Mouse (Mus musculus) NIH3T3 (cell line): ENCODE measurements around the gene Dapp1.
A peak's percentile ranks its signal among the peaks of the same experiment; 100 is the strongest.

Source experiments
- DNase-seq: peaks from one replicate; pipeline ENCODE4 v3.0.0-alpha.2; 2012; ENCODE audit warnings: low read depth

Dapp1 gene

DNA sequence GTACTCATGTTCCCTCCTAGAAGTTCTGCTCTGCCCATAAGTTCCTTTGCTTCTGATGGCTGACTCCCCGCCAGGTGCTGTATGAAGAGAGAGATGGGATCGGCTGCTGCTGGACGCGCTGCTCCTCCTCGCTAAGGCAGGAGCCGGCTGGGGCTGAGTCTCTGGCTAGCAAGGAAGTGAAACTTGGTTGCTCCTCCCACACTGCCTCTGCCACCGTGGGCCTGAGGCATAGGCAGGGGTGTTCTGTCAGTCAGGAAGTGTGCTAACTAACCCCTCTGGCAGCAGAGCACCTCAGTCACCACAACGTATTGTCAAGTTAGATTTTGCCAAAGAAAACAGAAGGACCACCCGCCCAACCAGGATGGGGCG lies at the start of gene Dapp1:
Dapp1 (minus strand) TSS at position 164 of the 369 bp plus-strand sequence.
- peak; percentile 81 for DNase-seq

DNA sequence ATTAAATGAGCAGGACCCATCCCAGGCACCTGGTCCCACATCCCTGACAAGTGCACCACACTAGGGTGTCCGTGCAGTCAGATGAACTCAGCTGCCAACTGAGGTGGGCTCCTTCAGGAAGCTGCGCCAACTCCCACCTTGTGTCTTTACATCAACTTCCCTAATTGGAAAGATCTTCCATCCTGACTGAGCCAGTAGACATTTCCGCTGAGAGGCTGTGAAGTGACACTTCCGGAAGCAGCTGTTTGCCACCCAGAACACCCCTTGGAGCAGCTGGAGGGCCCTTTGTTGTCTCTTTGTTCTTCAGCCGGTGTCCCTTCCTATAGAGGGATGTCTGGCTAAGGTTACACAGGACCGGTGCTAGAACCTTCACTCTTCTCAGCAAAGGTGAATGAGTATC lies 49.2 kb upstream of the Dapp1 start:
- no peak for DNase-seq

DNA sequence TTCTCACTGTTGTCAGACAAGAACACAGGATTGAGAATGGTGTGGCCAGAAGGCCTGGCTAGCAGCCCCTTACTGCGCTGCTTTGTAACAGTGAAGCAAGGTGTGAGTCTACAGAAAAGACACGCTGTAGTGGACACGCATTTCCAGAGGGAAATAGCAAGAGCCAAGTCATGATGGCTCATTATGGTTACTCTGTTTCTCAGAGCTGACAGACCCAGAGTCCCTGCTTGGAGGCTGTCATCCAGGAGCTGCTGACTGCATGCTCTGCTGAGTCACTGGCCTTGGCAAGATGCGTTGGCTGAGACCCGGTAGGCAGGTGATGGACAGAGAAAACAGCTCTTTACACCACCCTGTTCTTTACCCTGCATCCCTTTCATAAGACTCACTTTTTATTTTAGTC lies 48.0 kb upstream of the Dapp1 start:
- peak; percentile 68 for DNase-seq

DNA sequence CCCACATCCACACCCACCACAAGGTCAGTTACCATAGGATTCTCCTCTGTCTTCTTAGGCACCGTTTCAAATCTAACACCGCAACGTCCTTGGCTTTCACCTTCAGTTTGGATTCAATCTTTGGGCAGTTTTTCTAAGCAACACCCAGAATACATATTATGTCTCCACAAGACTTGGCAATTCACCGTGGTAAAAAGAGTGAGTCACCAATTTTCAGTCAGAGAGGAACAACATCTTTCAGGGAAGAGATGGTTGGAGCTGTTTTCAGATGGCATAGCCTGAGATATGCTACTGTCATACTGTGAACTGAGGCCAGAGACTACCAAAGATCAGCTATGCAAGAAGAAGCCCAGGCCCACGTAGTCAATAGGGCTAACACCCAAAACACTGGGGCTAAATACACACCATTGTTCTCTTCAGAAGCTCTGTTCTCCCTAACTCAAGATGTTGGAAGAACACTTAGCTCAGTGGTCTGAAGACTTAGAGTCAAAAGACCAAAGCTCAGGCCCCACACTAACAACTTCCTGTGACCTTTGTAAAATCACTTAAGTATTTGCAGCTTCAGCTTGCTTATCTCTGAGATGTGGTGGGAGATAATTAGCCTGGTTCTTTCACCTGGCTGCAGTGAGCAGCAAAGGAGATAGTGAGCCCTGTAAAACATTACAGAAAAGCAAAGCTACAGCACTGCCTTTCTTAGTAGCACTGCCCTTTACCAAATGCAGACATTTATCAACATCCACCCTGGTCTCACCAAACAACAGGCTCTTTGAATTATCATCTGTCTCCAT lies 46.4 kb upstream of the Dapp1 start:
- DNase-seq: peak; percentile 74

DNA sequence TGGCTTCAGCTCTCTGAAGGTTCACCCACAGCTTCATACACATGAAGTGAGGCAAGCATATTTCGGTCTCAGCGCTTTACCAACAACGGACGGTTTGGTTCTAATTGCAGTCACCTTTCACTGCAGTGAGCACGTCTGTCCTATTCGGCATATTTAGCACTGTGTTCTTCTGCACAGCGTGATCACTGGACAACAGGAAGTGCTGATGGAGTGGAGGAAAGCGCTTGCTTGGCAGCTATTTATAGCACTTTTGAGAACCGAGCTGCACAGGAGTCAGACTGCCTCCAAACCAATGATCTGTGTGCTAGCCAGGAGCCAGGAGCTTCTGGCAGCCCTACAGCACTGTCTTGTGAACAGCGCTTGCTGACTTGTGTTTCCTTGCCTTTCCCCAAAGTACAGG lies 44.9 kb upstream of the Dapp1 start:
- no peak for DNase-seq

- DNase-seq: no peak
These were observed 41.3 kb upstream of the Dapp1 start for GRCm38 (mm10) chr3:138022651-138023050.

- DNase-seq: no peak
These were observed 40.7 kb upstream of the Dapp1 start for GRCm38 (mm10) chr3:138022003-138022402.

DNA sequence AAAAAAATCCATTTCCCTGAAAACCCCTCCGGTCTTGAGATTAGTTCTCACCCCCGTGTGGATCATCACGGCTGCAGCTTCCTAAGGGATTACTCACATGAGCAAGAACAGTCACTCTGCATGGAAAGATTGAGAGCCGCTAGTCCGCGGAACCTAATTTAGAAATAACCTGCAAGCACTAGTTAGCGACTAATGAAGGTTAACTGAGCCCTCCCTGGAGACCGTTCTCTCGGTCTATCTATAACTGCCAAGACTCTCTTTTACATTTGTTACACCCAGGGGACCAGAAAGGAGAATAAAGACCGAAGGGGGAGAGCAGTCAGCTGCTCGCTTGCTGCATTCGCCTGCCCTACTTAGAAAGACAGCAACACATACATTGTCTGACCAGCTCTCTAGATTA lies 35.5 kb upstream of the Dapp1 start:
- DNase-seq: no peak

DNA sequence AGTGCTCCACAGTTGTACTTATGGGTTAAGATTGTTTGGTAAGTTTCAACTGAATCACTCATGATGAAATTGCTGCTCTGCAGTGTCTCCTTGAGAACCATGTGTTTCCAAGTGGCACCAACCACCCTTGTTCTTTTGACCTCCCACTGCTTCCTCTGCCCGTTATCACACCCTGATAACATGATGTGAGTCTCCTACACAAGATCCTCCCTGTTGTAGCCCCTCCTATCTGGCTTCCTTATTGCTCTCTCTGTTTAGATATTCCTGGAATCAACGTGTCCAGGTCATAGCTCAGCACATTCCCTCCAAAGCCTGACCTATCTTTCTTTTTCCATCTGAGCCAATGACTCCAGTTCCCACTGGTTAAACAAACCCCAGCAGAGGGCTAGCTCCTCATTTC lies 33.4 kb upstream of the Dapp1 start:
- no peak for DNase-seq

DNA sequence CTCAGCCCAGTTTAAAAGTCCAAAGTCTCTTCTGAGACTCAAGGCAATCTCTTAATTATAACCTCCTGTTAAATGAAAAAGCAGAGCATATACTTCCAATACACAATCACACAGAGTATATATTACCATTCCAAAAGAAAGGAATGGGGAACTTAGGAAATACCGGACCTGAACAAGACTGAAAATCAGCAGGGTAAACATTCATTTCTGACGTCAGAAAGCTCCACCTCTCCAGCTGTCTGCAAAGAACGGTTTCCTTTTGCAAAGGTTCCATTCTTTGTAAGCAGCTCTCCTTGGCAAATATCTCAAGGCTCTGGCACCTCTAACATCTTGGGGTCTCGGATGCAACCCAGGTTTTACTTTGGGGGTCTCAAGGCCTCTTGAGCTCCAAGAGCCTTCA lies 31.0 kb upstream of the Dapp1 start:
- DNase-seq: no peak

- DNase-seq: no peak
These were observed 26.8 kb upstream of the Dapp1 start for GRCm38 (mm10) chr3:138008152-138008551.

DNA sequence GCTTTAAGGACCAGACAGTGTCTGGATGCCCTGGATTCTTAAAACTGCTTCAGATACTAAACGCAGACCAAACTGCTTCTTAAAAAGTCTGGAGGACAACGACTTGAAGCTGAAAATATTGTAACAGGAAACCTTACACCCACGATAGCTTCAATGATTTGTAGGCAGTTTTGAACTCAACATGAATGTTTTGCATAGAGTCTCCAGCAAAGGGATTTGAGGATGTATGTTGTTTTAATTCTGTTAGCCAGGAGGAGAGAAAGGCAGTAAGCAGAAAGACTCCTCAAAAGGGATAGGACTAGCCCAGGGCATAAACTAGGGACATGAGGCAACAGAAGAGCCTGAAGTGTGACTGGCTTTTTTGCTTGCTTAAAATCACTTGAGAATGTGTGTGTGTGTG lies 25.6 kb upstream of the Dapp1 start:
- DNase-seq: no peak

- DNase-seq: no peak
These were observed 21.9 kb upstream of the Dapp1 start for GRCm38 (mm10) chr3:138003264-138003663.

DNA sequence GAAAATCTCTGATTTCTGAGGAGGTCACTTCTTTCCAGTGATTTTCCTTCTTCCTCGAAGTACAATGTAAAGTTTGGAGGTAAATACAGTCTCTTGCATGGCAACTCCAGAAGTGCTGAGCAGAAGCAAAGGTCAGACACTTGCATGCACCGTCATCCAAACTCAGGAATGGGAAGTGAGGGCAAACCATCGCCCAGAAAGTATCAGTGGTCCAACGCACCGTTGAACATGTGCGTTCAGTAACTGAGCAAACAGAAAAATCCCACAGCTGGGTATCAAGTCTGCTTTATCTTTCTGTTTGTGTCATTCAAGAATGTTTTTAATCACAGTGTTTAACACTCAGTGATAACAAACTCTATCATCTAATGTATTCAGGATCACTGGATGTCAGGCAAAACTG lies 21.2 kb upstream of the Dapp1 start:
- no peak for DNase-seq

- no peak for DNase-seq
These were observed 20.5 kb upstream of the Dapp1 start for GRCm38 (mm10) chr3:138001865-138002264.

GRCm38 (mm10) chr3:138000724-138001069 lies 19.4 kb upstream of the Dapp1 start:
- peak; percentile 60 for DNase-seq

GRCm38 (mm10) chr3:138000062-138000723 lies 18.8 kb upstream of the Dapp1 start:
- no peak for DNase-seq

- DNase-seq: peak; percentile 27
These were observed 18.0 kb upstream of the Dapp1 start for GRCm38 (mm10) chr3:137999224-137999790.

DNA sequence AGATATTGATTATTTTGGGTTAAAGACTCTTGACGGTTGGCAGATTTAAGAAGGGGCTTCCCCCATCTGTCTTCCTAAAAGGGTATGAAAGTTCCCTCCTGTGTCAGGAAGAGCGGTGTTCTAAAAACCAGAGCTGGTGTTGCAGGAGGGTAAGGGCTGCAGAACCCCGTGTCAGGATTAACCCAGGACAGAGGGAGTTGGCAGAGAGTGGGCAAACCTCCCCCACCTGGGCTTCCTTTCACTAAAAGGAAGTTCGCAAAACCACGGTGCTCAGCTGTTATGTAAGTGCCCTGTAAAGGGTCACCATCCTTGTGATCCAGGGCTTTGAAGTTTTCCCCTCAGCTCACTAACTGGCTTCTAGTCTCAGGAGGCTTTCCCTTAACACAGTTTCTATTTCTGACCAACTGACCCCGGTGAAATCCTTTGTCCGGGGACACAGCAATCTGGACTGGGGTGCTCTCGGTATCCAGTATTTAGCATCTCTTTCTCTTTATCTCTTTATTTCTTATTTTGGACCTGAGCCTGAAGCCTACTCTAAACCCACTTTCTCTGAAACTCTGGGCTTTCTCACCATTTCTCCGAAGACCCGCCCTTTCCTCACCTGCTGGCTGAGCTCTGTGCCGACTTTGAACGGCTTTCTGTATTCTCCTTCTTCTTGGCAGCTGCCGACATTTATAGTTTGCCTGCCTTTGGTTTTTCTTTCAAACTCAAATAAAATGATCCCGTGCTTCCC lies 17.3 kb upstream of the Dapp1 start:
- DNase-seq: no peak

DNA sequence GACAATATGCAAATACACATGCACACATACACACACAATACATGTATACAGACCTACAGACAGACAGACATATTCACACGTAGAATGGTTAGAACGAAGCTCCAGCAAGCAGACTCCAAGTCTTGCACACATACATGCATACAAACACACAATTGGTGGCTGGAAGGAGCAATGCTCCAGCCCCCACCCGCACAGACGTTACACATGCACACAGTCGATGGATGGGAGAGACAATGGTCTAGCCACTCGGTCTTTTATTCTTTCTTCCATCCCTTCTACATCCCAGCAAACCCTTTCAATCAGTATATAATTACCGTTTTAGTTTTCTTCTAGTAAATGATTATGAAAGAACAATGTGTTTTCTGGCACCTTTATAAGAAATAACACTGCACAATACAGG lies 14.1 kb upstream of the Dapp1 start:
- DNase-seq: no peak

DNA sequence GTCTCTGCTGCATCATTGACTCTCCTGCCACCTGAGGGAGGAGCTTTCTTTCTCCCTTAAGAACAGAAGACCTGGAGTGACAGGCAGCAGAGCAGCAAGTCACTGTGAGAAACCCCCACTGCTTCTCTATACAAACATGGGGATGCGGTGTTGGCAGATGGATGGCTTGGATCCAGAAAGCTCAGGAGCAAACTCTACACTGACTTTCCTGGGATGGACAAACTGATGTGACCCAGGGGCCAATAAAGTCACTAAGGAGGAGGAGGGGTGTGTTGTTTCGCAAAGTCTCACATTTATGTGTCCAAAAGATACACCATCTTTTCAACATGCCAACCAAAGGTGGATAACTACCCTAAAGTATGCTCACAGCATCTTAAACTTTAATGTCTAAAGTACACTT lies 12.9 kb upstream of the Dapp1 start:
- DNase-seq: no peak

GRCm38 (mm10) chr3:137992366-137992765 lies 11.0 kb upstream of the Dapp1 start:
- peak; percentile 57 for DNase-seq

DNA sequence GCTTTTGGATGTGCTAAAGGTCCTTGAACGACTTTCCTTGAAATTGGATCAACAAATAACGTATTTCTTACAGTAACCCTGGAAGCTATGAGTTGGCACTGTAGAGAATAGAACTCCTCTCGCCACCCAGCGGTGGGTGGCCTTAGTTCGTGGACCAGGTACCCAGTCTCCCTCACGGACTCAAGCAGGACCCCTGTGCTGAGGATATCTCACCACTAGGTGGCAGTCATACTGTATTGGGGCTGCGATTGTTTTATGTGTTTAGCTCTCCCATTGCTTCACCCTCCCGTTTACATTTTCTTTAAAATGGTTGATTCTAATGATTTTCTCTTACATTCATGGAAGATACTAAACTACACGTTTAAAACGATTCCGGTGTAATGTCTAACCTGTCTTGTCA lies 9.8 kb upstream of the Dapp1 start:
- peak; percentile 96 for DNase-seq
